Mouse (Mus musculus) limb, embryonic 13.5 days (tissue): ENCODE data around the gene Litaf. TPM values are rescaled to one million over a fixed set of nuclear protein-coding genes. Genes with fewer than 3 reads are reported as not detected.
A peak's percentile ranks its signal among the peaks of the same experiment; 100 is the strongest.
"Not testable (repeated sequence)": the region's sequence is repeated elsewhere in the genome, so short reads cannot be mapped to it uniquely, and the experiment has no call there.

Source experiments
- ATAC-seq: fragments of 200-750 bp; cut with Nextera tagmentation; 2 replicates; pipeline ENCODE4 v1.8.0; 2017; ENCODE audit warnings: low read depth, moderate number of reproducible peaks, moderate TSS enrichment; ENCODE audit not compliant: low FRiP score
- H3K27ac ChIP-seq: fragments of 300-500 bp; sonication (generic); 2 replicates; pipeline ENCODE4 v1.5.1; 2015; ENCODE audit warnings: inconsistent platforms, mild to moderate bottlenecking, moderate library complexity
- H3K27me3 ChIP-seq: fragments of 300-500 bp; sonication (generic); 2 replicates; pipeline ENCODE4 v1.6.1; 2015; ENCODE audit warnings: mild to moderate bottlenecking, inconsistent platforms
- H3K36me3 ChIP-seq: fragments of 300-500 bp; sonication (generic); 2 replicates; pipeline ENCODE4 v1.6.1; 2015; ENCODE audit warnings: inconsistent platforms, mild to moderate bottlenecking, moderate library complexity
- H3K4me1 ChIP-seq: fragments of 300-500 bp; sonication (generic); 2 replicates; pipeline ENCODE4 v1.6.1; 2015; ENCODE audit warnings: inconsistent platforms
- H3K4me2 ChIP-seq: fragments of 300-500 bp; sonication (generic); replicated peaks from 2 replicates; pipeline ENCODE4 v1.6.1; 2015; ENCODE audit warnings: inconsistent platforms, mild to moderate bottlenecking, moderate library complexity
- H3K4me3 ChIP-seq: fragments of 300-500 bp; sonication (generic); 2 replicates; pipeline ENCODE4 v1.5.1; 2015; ENCODE audit warnings: moderate library complexity, mild to moderate bottlenecking, inconsistent platforms
- H3K9ac ChIP-seq: fragments of 300-500 bp; sonication (generic); 2 replicates; pipeline ENCODE4 v1.6.1; 2015; ENCODE audit warnings: mild to moderate bottlenecking, inconsistent platforms
- H3K9me3 ChIP-seq: fragments of 300-500 bp; sonication (generic); 2 replicates; pipeline ENCODE4 v1.6.1; 2016; ENCODE audit warnings: inconsistent platforms
- WGBS: fragments of 180-500 bp; shearing (Covaris S2); methylation state at CpG from one replicate; pipeline ENCODE4 v1.1.7; 2015; 5-methylcytosine and 5-hydroxymethylcytosine counted together
- polyA plus RNA-seq: library from polyadenylated mRNA; unstranded; fragments of >200 nt; fragmentation: Nextera tagmentation; extraction: Ambion mirVana; gene quantifications from 2 replicates; pipeline ENCODE4 v1.2.1, GENCODE M21; 2015

Gene Litaf
- polyA plus RNA-seq, 1 experiment from 2014 or later: 103 TPM

- Histone ChIP-seq H3K27me3 (no peaks in the 10 kb centered on the region), H3K4me2 (no peak overlapping the region), H3K4me1 (peaks cover 40% of the 10 kb centered on the region), H3K9ac (no peak overlapping the region), H3K4me3 (no peak overlapping the region), H3K9me3 (no peaks in the 10 kb centered on the region), H3K27ac (no peak overlapping the region), H3K36me3 (no peaks in the 10 kb centered on the region)
- no peak for ATAC-seq
- WGBS: 75% methylated on average over 3 of the region's 3 CpGs
These were observed 51.5 kb downstream of the Litaf start for GRCm38 (mm10) chr16:11014407-11014806.

GRCm38 (mm10) chr16:11013464-11014147 is 52.4 kb downstream of the Litaf start:
- 91% methylated on average over 12 of the region's 19 CpGs for WGBS
- H3K4me2 ChIP-seq, H3K9me3 ChIP-seq, H3K36me3 ChIP-seq, H3K27me3 ChIP-seq, H3K4me3 ChIP-seq, ATAC-seq, H3K9ac ChIP-seq: not testable (repeated sequence)
- peaks cover 46% of the 10 kb centered on the region for H3K4me1 ChIP-seq
- peak overlapping the region; percentile 49; the same call in 1 of the 2 replicates for H3K27ac ChIP-seq

GRCm38 (mm10) chr16:11012571-11013463 is 53.1 kb downstream of the Litaf start:
- H3K9ac ChIP-seq: no peak overlapping the region
- WGBS: 60% methylated on average over 11 of the region's 11 CpGs
- peak; percentile 46; the same call in 1 of the 2 replicates for ATAC-seq

GRCm38 (mm10) chr16:11011939-11012338 is 54.0 kb downstream of the Litaf start:
- 91% methylated on average over 4 of the region's 4 CpGs for WGBS
- no peak for ATAC-seq
- H3K4me1 ChIP-seq: peaks cover 52% of the 10 kb centered on the region
- no peak overlapping the region for H3K4me3 ChIP-seq
- no peak overlapping the region for H3K4me2 ChIP-seq
- no peak overlapping the region for H3K27ac ChIP-seq
- H3K36me3 ChIP-seq: no peaks in the 10 kb centered on the region
- H3K9ac ChIP-seq: no peak overlapping the region
- H3K9me3 ChIP-seq: no peaks in the 10 kb centered on the region
- no peaks in the 10 kb centered on the region for H3K27me3 ChIP-seq

More at GRCm38 (mm10) chr16:11012571-11013463, 53.1 kb downstream of the Litaf start:
- Histone ChIP-seq H3K36me3 (no peaks in the 10 kb centered on the region), H3K4me3 (no peak overlapping the region), H3K4me1 (peaks cover 48% of the 10 kb centered on the region), H3K4me2 (peak overlapping the region; percentile 7; the same call in 1 of the 2 replicates), H3K27ac (peak overlapping the region; percentile 49; the same call in 1 of the 2 replicates), H3K27me3 (no peaks in the 10 kb centered on the region), H3K9me3 (no peaks in the 10 kb centered on the region)

GRCm38 (mm10) chr16:11011206-11011605 is 54.8 kb downstream of the Litaf start:
- no peak overlapping the region for H3K4me3 ChIP-seq

GRCm38 (mm10) chr16:11010270-11010669 is 55.7 kb downstream of the Litaf start:
- Histone ChIP-seq H3K36me3 (no peaks in the 10 kb centered on the region), H3K4me2 (no peak overlapping the region), H3K27ac (no peak overlapping the region), H3K9me3 (no peaks in the 10 kb centered on the region), H3K4me3 (no peak overlapping the region), H3K4me1 (peaks cover 54% of the 10 kb centered on the region), H3K27me3 (no peaks in the 10 kb centered on the region), H3K9ac (no peak overlapping the region)
- WGBS: 93% methylated on average over 4 of the region's 4 CpGs
- ATAC-seq: no peak

More at GRCm38 (mm10) chr16:11011206-11011605, 54.8 kb downstream of the Litaf start:
- no peaks in the 10 kb centered on the region for H3K36me3 ChIP-seq
- H3K27ac ChIP-seq: 0 out of 2 replicates have a peak overlapping the region, but pooled peaks have one; percentile 33
- H3K27me3 ChIP-seq: no peaks in the 10 kb centered on the region
- ATAC-seq: no peak
- H3K4me1 ChIP-seq: peaks cover 53% of the 10 kb centered on the region
- no peak overlapping the region for H3K4me2 ChIP-seq
- no peaks in the 10 kb centered on the region for H3K9me3 ChIP-seq
- 68% methylated on average over 2 of the region's 2 CpGs for WGBS
- H3K9ac ChIP-seq: no peak overlapping the region

- ATAC-seq: peak; percentile 84; the same call in 1 of the 2 replicates
- H3K9me3 ChIP-seq: no peaks in the 10 kb centered on the region; the same call in 1 of the 2 replicates
- peak overlapping the region; percentile 83 for H3K27ac ChIP-seq
- peaks cover 51% of the 10 kb centered on the region for H3K4me1 ChIP-seq
- H3K4me2 ChIP-seq: peak overlapping the region; percentile 30
- 21% methylated on average over 15 of the region's 15 CpGs for WGBS
- no peaks in the 10 kb centered on the region for H3K27me3 ChIP-seq
- H3K9ac ChIP-seq: no peak overlapping the region
- H3K36me3 ChIP-seq: no peaks in the 10 kb centered on the region
- H3K4me3 ChIP-seq: no peak overlapping the region; the same call in 1 of the 2 replicates
These were observed 57.6 kb downstream of the Litaf start for GRCm38 (mm10) chr16:11008162-11008991.

- H3K4me3 ChIP-seq: no peak overlapping the region
- H3K4me1 ChIP-seq: peaks cover 35% of the 10 kb centered on the region
- H3K27ac ChIP-seq: peak overlapping the region; percentile 34; the same call in 1 of the 2 replicates
- H3K9ac ChIP-seq: no peak overlapping the region
- no peaks in the 10 kb centered on the region; the same call in 1 of the 2 replicates for H3K9me3 ChIP-seq
- no peaks in the 10 kb centered on the region for H3K36me3 ChIP-seq
- 71% methylated on average over 6 of the region's 6 CpGs for WGBS
- no peaks in the 10 kb centered on the region for H3K27me3 ChIP-seq
- no peak for ATAC-seq
- no peak overlapping the region for H3K4me2 ChIP-seq
These were observed 59.9 kb downstream of the Litaf start for GRCm38 (mm10) chr16:11006100-11006499.

GRCm38 (mm10) chr16:11001703-11002659 is 64.0 kb downstream of the Litaf start:
- Histone ChIP-seq H3K9me3 (no peaks in the 10 kb centered on the region; the same call in 1 of the 2 replicates), H3K4me1 (peaks cover 8% of the 10 kb centered on the region; the same call in 1 of the 2 replicates), H3K4me2 (no peak overlapping the region), H3K9ac (no peak overlapping the region), H3K36me3 (no peaks in the 10 kb centered on the region), H3K27ac (no peak overlapping the region), H3K27me3 (no peaks in the 10 kb centered on the region), H3K4me3 (no peak overlapping the region)
- 91% methylated on average over 7 of the region's 7 CpGs for whole genome bisulfite sequencing
- no peak for ATAC-seq

- no peaks in the 10 kb centered on the region for H3K36me3 ChIP-seq
- H3K4me1 ChIP-seq: no peaks in the 10 kb centered on the region
- H3K27me3 ChIP-seq: no peaks in the 10 kb centered on the region
- H3K9me3 ChIP-seq: no peaks in the 10 kb centered on the region; the same call in 1 of the 2 replicates
- ATAC-seq: no peak
- no peak overlapping the region for H3K4me2 ChIP-seq
- no peak overlapping the region for H3K4me3 ChIP-seq
- WGBS: 62% methylated on average over 3 of the region's 3 CpGs
- H3K9ac ChIP-seq: no peak overlapping the region
- H3K27ac ChIP-seq: no peak overlapping the region
These were observed 66.1 kb downstream of the Litaf start for GRCm38 (mm10) chr16:10999809-11000208.
